Mouse (Mus musculus) stomach, embryonic 15.5 days (tissue): ENCODE measurements around the gene Elmsan1. TPM values are rescaled to one million over a fixed set of nuclear protein-coding genes. Genes with fewer than 3 reads are reported as not detected.

Experiments
- ATAC-seq: fragments of 200-750 bp; cut with Nextera tagmentation; 2 replicates; pipeline ENCODE4 v1.8.0; 2017; ENCODE audit warnings: low read depth, moderate number of reproducible peaks, moderate TSS enrichment; ENCODE audit not compliant: insufficient read depth, low FRiP score
- H3K27ac ChIP-seq: fragments of 300-500 bp; sonication (generic); 2 replicates; pipeline ENCODE4 v1.5.1; 2015; ENCODE audit warnings: mild to moderate bottlenecking, inconsistent platforms
- H3K27me3 ChIP-seq: fragments of 300-500 bp; sonication (generic); replicated peaks from 2 replicates; pipeline ENCODE4 v1.6.1; 2015; ENCODE audit warnings: inconsistent platforms
- H3K36me3 ChIP-seq: fragments of 300-500 bp; sonication (generic); 2 replicates; pipeline ENCODE4 v1.6.1; 2015; ENCODE audit warnings: inconsistent platforms
- H3K4me1 ChIP-seq: fragments of 300-500 bp; sonication (generic); 2 replicates; pipeline ENCODE4 v1.6.1; 2015; ENCODE audit warnings: inconsistent platforms
- H3K4me2 ChIP-seq: fragments of 300-500 bp; sonication (generic); 2 replicates; pipeline ENCODE4 v1.6.1; 2015; ENCODE audit warnings: mild to moderate bottlenecking, inconsistent platforms
- H3K4me3 ChIP-seq: fragments of 300-500 bp; sonication (generic); replicated peaks from 2 replicates; pipeline ENCODE4 v1.5.1; 2015; ENCODE audit warnings: inconsistent platforms
- H3K9ac ChIP-seq: fragments of 300-500 bp; sonication (generic); 2 replicates; pipeline ENCODE4 v1.6.1; 2015; ENCODE audit warnings: inconsistent platforms
- H3K9me3 ChIP-seq: fragments of 300-500 bp; sonication (generic); 2 replicates; pipeline ENCODE4 v1.6.1; 2016; ENCODE audit warnings: inconsistent platforms
- WGBS: fragments of 180-500 bp; shearing (Covaris S2); methylation state at CpG from one replicate; pipeline ENCODE4 v1.1.7; 2015; 5-methylcytosine and 5-hydroxymethylcytosine counted together
- polyA plus RNA-seq: library from polyadenylated mRNA; unstranded; fragments of >200 nt; fragmentation: Nextera tagmentation; extraction: Ambion mirVana; gene quantifications from 2 replicates; pipeline ENCODE4 v1.2.1, GENCODE M21; 2015

Gene Elmsan1
- polyA plus RNA-seq, 1 experiment from 2014 or later, result 9.9 TPM

DNA sequence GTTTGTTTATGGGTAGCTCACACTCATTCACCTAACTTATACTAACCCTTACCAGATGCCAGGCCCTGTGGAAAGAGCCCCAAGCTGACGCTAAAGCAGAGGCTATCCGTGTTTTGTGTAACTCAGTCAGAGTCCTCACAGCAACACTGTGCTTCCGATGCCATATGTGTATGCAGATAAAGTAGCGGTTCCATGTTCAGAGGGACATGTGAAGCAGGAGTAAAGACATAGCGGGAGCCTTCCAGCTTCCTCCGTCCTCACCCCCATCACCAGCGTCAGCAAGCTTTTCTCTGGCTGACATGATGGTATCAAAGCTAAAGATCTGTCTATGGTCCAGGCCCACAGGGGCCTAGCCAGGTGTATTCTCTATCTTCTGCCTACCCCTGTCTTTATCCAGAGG lies 27.5 kb downstream of the Elmsan1 start:
- no peak overlapping the region for H3K27ac ChIP-seq
- peak overlapping the region; percentile 74 for H3K4me2 ChIP-seq
- H3K27me3 ChIP-seq, result no peaks in the 10 kb centered on the region
- no peaks in the 10 kb centered on the region for H3K9me3 ChIP-seq
- peaks cover 76% of the 10 kb centered on the region for H3K4me1 ChIP-seq
- 0 out of 2 replicates have a peak, but pooled peaks cover 2% of the 10 kb centered on the region for H3K36me3 ChIP-seq
- ATAC-seq, result no peak
- H3K9ac ChIP-seq, result no peak overlapping the region
- 67% methylated on average over 7 of the region's 7 CpGs for WGBS
- H3K4me3 ChIP-seq, result no peak overlapping the region

DNA sequence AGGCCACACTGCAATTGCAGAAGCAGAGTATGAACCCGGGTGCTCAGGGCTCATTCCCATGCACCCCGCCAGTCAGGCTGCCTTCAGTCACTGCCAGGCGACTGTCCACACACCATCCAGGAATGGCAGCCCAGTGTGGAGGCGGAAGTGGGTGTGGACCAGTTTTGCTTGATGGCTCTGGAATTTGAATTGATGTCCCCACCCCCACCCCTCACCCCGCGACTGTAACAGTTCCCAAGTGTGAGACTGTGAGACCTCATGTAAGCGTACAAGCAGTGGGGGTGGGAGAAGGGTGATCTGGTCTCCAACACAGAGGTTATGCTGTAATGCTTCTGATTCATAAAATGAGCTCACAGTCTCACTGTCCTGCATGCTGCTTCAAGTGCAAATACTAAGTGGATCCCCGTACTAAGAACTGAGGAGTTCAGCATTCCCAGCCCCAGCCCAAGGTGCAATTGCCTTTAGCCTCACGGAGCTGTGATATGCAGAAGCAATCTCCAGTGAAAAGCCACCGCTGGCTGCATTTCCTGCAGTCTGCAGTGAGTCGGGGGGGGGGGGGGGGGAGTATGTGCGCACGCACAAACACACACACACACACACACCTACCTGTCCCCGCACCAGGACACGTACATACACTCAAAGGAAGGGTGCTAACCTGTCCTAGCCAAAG lies 28.4 kb downstream of the Elmsan1 start:
- H3K27me3 ChIP-seq, result no peaks in the 10 kb centered on the region
- 0 out of 2 replicates have a peak, but pooled peaks cover 2% of the 10 kb centered on the region for H3K36me3 ChIP-seq
- H3K4me3 ChIP-seq, result no peak overlapping the region
- peak overlapping the region; percentile 8 for H3K4me2 ChIP-seq
- 42% methylated on average over 15 of the region's 15 CpGs for WGBS
- H3K27ac ChIP-seq, result no peak overlapping the region
- H3K9ac ChIP-seq, result no peak overlapping the region
- H3K4me1 ChIP-seq, result peaks cover 73% of the 10 kb centered on the region
- H3K9me3 ChIP-seq, result no peaks in the 10 kb centered on the region
- no peak for ATAC-seq

DNA sequence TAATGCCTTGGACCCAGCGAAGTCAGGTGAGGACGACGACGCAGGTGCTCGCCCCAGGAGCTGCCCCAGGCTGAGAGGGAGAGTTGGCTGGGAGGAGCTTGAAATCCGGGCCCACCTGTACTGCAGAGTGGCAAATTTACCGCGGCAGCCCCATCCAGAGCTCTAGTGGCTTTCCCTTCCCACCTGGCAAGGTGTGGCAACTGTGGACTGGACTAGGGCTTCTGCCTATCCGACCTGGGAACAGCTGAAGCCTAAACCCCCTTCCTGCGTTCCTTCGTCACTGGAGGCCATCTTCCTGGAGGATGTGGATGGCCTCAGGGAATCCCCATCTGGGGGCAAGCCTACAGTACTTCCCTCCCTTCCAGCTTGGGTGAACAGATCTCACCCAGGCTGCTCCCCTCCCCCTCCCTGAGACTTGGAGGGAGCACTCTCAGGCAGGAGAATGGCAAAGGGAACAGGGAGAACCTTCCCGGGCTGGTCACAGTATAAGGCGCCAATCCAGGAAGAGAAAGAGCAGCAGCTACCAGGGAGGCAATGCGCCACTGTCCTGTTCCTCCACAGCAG lies 29.7 kb downstream of the Elmsan1 start:
- ATAC-seq, result no peak
- peaks cover 69% of the 10 kb centered on the region for H3K4me1 ChIP-seq
- no peak overlapping the region for H3K9ac ChIP-seq
- H3K4me2 ChIP-seq, result no peak overlapping the region
- H3K27ac ChIP-seq, result peak overlapping the region; percentile 58; the same call in 1 of the 2 replicates
- no peaks in the 10 kb centered on the region for H3K9me3 ChIP-seq
- 0 out of 2 replicates have a peak, but pooled peaks cover 2% of the 10 kb centered on the region for H3K36me3 ChIP-seq
- WGBS, result 66% methylated on average over 14 of the region's 14 CpGs
- H3K27me3 ChIP-seq, result no peaks in the 10 kb centered on the region
- H3K4me3 ChIP-seq, result no peak overlapping the region

DNA sequence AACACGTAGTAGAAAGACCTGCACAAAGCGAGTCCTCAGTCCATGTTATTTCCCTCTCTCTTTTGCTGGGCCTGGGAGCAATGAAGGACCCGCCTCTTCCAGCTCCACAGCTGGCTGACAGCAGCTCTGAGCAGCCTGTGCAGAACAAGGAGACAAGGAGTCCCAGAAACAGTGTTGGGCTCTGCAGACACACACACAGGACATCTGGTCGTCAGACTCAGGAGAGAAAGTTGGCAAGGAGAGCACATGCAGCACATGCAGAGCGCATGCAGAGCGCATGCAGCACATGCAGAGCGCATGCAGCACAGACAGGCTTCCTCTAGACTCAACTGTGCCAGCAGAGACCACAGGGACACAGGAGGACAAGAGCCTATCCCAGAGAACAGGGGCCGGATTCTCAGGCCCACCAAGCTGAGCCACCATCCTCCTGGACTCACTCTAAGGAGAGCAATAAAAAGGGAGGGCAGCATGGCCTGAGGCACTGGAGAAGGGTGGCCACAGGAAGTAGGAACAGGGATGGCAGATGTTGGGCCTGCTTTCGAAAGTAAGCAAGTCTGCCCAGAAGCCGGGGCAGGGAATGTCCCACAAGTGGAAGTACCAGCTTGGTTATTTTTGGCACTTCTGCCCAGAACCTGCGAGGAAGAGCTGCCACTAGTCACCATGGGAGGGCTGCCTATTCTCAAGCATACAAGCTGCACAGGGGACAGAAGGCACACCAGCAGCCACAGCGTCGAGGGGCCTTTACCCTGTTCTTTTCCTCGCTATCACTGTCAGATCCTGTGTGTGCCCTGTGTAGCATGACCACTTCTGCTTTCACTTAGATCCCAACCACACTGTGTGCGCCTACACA lies 30.7 kb downstream of the Elmsan1 start:
- 0 out of 2 replicates have a peak, but pooled peaks cover 2% of the 10 kb centered on the region for H3K36me3 ChIP-seq
- H3K4me1 ChIP-seq, result peaks cover 69% of the 10 kb centered on the region
- peak overlapping the region; percentile 23; the same call in 1 of the 2 replicates for H3K4me2 ChIP-seq
- ATAC-seq, result no peak
- H3K27me3 ChIP-seq, result no peaks in the 10 kb centered on the region
- H3K9me3 ChIP-seq, result no peaks in the 10 kb centered on the region
- H3K9ac ChIP-seq, result no peak overlapping the region
- H3K27ac ChIP-seq, result peak overlapping the region; percentile 75
- H3K4me3 ChIP-seq, result no peak overlapping the region
- WGBS, result 64% methylated on average over 15 of the region's 15 CpGs

DNA sequence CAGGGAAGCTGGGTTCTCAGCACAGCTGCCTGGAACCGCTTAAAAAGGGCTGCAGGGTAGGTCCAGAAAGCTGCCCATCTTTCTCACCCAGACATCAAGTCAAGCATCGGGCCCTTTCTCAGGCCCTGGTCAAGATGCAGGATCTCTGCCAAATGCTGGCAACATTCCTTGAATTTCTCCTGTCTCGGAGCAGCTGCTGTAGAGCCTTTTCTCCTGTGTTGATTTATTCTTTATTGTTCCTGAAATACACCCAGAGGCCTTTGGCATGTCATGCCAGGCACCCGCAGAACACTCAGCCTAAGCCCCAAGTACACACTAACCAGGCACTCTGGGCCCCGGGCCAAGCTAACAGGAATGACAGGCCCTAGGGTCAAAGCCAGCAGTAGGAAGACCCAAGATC lies 31.7 kb downstream of the Elmsan1 start:
- H3K9me3 ChIP-seq, result no peaks in the 10 kb centered on the region
- 0 out of 2 replicates have a peak, but pooled peaks cover 2% of the 10 kb centered on the region for H3K36me3 ChIP-seq
- ATAC-seq, result no peak
- 50% methylated on average over 5 of the region's 5 CpGs for WGBS
- peak overlapping the region; percentile 36; the same call in 1 of the 2 replicates for H3K27ac ChIP-seq
- H3K4me2 ChIP-seq, result no peak overlapping the region
- H3K9ac ChIP-seq, result no peak overlapping the region
- H3K4me1 ChIP-seq, result peaks cover 66% of the 10 kb centered on the region
- no peaks in the 10 kb centered on the region for H3K27me3 ChIP-seq
- H3K4me3 ChIP-seq, result no peak overlapping the region

DNA sequence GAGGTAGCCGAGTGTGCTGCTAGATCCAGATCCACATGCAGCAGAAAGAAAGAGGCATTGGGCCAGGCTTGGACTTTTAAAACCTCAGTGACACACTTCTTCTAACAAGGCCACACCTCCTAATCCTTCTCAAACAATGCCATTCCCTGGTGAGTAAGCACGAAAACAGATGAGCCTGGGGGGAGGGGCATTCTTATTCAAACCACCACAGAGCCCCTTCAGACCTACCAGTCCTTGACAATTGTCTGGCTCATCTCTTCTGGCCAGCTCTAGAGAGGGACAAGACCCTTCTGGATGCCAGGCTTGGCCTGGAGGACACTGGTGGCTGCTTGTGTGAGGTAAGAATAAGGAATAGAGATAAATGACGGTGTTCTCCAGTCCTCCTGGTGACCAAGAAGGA lies 32.1 kb downstream of the Elmsan1 start:
- Histone ChIP-seq H3K4me3 (no peak overlapping the region), H3K36me3 (0 out of 2 replicates have a peak, but pooled peaks cover 2% of the 10 kb centered on the region), H3K4me2 (no peak overlapping the region), H3K9ac (no peak overlapping the region), H3K4me1 (peaks cover 66% of the 10 kb centered on the region), H3K9me3 (no peaks in the 10 kb centered on the region), H3K27me3 (no peaks in the 10 kb centered on the region), H3K27ac (peak overlapping the region; percentile 36; the same call in 1 of the 2 replicates)
- 72% methylated on average over 3 of the region's 3 CpGs for WGBS
- no peak for ATAC-seq

GRCm38 (mm10) chr12:84185547-84185946 lies 33.1 kb downstream of the Elmsan1 start:
- Histone ChIP-seq H3K9ac (no peak overlapping the region), H3K9me3 (no peaks in the 10 kb centered on the region), H3K36me3 (0 out of 2 replicates have a peak, but pooled peaks cover 2% of the 10 kb centered on the region), H3K27me3 (no peaks in the 10 kb centered on the region), H3K27ac (no peak overlapping the region), H3K4me3 (no peak overlapping the region), H3K4me1 (peaks cover 66% of the 10 kb centered on the region), H3K4me2 (no peak overlapping the region)
- 54% methylated on average over 6 of the region's 6 CpGs for WGBS
- no peak for ATAC-seq

- no peak for ATAC-seq
- Histone ChIP-seq H3K27ac (0 out of 2 replicates have a peak overlapping the region, but pooled peaks have one; percentile 4), H3K4me2 (no peak overlapping the region), H3K27me3 (no peaks in the 10 kb centered on the region), H3K9ac (no peak overlapping the region), H3K4me1 (peaks cover 66% of the 10 kb centered on the region), H3K36me3 (0 out of 2 replicates have a peak, but pooled peaks cover 2% of the 10 kb centered on the region), H3K4me3 (no peak overlapping the region), H3K9me3 (no peaks in the 10 kb centered on the region)
- WGBS, result 85% methylated on average over 5 of the region's 5 CpGs
These were observed 33.7 kb downstream of the Elmsan1 start for GRCm38 (mm10) chr12:84184979-84185378.

DNA sequence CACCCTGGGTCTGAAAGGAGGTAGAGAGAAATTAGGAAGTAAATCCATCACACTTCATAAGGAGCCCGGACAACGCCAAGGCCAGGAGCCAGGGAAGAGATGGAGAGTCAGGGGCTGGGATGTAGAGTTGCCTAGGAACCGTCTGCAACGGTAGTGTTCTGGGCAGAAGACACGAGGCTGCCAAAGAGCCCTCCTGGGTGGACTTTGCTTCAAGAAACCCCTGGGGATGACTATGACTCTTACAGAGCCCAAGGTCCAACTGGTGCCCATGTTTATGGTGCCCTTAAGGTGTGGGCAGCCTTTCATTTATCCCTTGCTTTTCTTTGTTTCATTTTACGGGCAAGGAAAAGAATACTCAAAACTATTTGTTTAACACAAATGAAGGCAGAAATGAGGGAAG lies 36.7 kb downstream of the Elmsan1 start:
- H3K27ac ChIP-seq, result peak overlapping the region; percentile 74; the same call in 1 of the 2 replicates
- H3K27me3 ChIP-seq, result no peaks in the 10 kb centered on the region
- H3K9ac ChIP-seq, result no peak overlapping the region
- no peak overlapping the region for H3K4me3 ChIP-seq
- no peak overlapping the region for H3K4me2 ChIP-seq
- peaks cover 65% of the 10 kb centered on the region for H3K4me1 ChIP-seq
- H3K36me3 ChIP-seq, result 0 out of 2 replicates have a peak, but pooled peaks cover 2% of the 10 kb centered on the region
- ATAC-seq, result no peak
- H3K9me3 ChIP-seq, result no peaks in the 10 kb centered on the region
- 68% methylated on average over 6 of the region's 6 CpGs for WGBS

- no peak overlapping the region for H3K9ac ChIP-seq
- H3K27me3 ChIP-seq, result no peaks in the 10 kb centered on the region
- peak overlapping the region; percentile 74 for H3K27ac ChIP-seq
- WGBS, result 32% methylated on average over 8 of the region's 8 CpGs
- no peak overlapping the region for H3K4me3 ChIP-seq
- H3K9me3 ChIP-seq, result no peaks in the 10 kb centered on the region
- H3K4me1 ChIP-seq, result peaks cover 64% of the 10 kb centered on the region
- H3K36me3 ChIP-seq, result no peaks in the 10 kb centered on the region
- peak; percentile 83 for ATAC-seq
- peak overlapping the region; percentile 21; the same call in 1 of the 2 replicates for H3K4me2 ChIP-seq
These were observed 37.8 kb downstream of the Elmsan1 start for GRCm38 (mm10) chr12:84180701-84181435.

- ATAC-seq, result no peak
- peak overlapping the region; percentile 21; the same call in 1 of the 2 replicates for H3K4me2 ChIP-seq
These were observed 38.6 kb downstream of the Elmsan1 start for GRCm38 (mm10) chr12:84180090-84180489.

More at GRCm38 (mm10) chr12:84180090-84180489, 38.6 kb downstream of the Elmsan1 start:
- Histone ChIP-seq H3K4me1 (peaks cover 64% of the 10 kb centered on the region), H3K9ac (no peak overlapping the region), H3K27ac (peak overlapping the region; percentile 74), H3K4me3 (no peak overlapping the region), H3K9me3 (no peaks in the 10 kb centered on the region), H3K36me3 (no peaks in the 10 kb centered on the region), H3K27me3 (no peaks in the 10 kb centered on the region)
- 45% methylated on average over 3 of the region's 3 CpGs for WGBS
